Mouse (Mus musculus) heart, adult 2 months (tissue): ENCODE measurements at regions not wholly inside any gene's neighbourhood (a gene's known extent, or its start where the extent isn't known, plus 50 kb on each side); places are given as distances from the start of the nearest gene placed in this dataset.

Experiments used
- DNase-seq, 2 experiments: peaks; one replicate each; pipeline ENCODE4 v3.0.0; 2021
- H3K27ac ChIP-seq: fragments of 200-600 bp; 2 replicates; pipeline ENCODE4 v1.8.1; 2022
- H3K27me3 ChIP-seq: fragments of 200-500 bp; 2 replicates; pipeline ENCODE4 v1.6.1; 2012; ENCODE audit warnings: mild to moderate bottlenecking, low read length, inconsistent platforms, mixed read lengths; ENCODE audit not compliant: control insufficient read depth, insufficient read depth
- H3K36me3 ChIP-seq: fragments of 200-500 bp; 2 replicates; pipeline ENCODE4 v1.6.1; 2012; ENCODE audit warnings: low read length, inconsistent platforms; ENCODE audit not compliant: control insufficient read depth, insufficient read depth
- H3K4me1 ChIP-seq: fragments of 200-500 bp; 2 replicates; pipeline ENCODE4 v1.6.1; 2011; ENCODE audit warnings: low read length; ENCODE audit not compliant: control insufficient read depth, insufficient read depth
- H3K4me3 ChIP-seq: fragments of 200-600 bp; 2 replicates; pipeline ENCODE4 v1.8.1; 2022
- H3K79me2 ChIP-seq: fragments of 200-500 bp; replicated peaks from 2 replicates; pipeline ENCODE4 v1.6.1; 2012; ENCODE audit warnings: mild to moderate bottlenecking, inconsistent platforms, low read length, moderate library complexity, mixed read lengths; ENCODE audit not compliant: control insufficient read depth, insufficient read depth
- H3K9ac ChIP-seq: fragments of 200-500 bp; 2 replicates; pipeline ENCODE4 v1.6.1; 2012; ENCODE audit warnings: low read depth, mild to moderate bottlenecking, control low read depth, inconsistent platforms, low read length, mixed read lengths
- CTCF ChIP-seq: fragments of 200-600 bp; IDR thresholded peaks from 2 replicates; pipeline ENCODE4 v1.8.1; 2022; ENCODE audit warnings: antibody characterized with exemption, mild to moderate bottlenecking, moderate library complexity
- EP300 ChIP-seq: fragments of 200-500 bp; IDR thresholded peaks from 2 replicates; pipeline ENCODE4 v1.6.1; 2011; ENCODE audit warnings: low read depth, low read length, control low read depth; ENCODE audit not compliant: insufficient read depth
- POLR2A ChIP-seq: fragments of 200-500 bp; IDR thresholded peaks from 2 replicates; pipeline ENCODE4 v1.6.1; 2011; ENCODE audit warnings: mild to moderate bottlenecking, low read depth, low read length, control low read depth; ENCODE audit not compliant: insufficient read depth
- WGBS: fragments of 180-500 bp; shearing (Covaris S2); methylation state at CpG from one replicate; pipeline ENCODE4 v1.1.7; 2018; 5-methylcytosine and 5-hydroxymethylcytosine counted together
- intact Hi-C: fragments of 180-260 bp; cut with DNase I; formaldehyde crosslinking; loops from one replicate; pipeline ENCODE4 v1.15.1; 2025

DNA sequence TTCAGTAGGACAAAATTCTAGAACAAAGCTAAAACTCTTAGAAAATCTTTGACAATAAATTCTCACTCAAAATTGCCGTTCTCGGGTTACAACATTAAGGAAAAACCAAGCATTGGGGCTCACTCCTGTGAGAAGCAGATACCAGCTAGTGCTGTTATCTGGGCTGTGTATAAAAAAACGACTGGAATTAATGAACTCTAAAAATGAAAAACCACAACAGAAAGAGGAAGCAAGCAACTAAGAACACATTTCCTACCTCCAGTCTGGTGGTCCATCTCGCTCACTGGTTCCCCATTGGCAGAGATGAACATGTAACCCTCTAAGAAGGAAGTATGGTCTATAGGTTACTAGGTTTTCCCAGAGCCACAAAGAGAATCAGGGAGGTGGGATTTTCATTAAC lies 824.9 kb upstream of the 2610301B20Rik start:
- Histone ChIP-seq H3K4me1 (no peaks in the 10 kb centered on the region), H3K9ac (no peak overlapping the region), H3K27ac (no peak overlapping the region), H3K27me3 (no peaks in the 10 kb centered on the region), H3K79me2 (no peaks in the 10 kb centered on the region), H3K4me3 (no peak overlapping the region), H3K36me3 (no peaks in the 10 kb centered on the region)
- TF ChIP-seq CTCF (no peak), EP300 (no peak), POLR2A (no peak)
- intact Hi-C loops, result no loop called here
- DNase-seq, result no peak
- 54% methylated on average over 4 of the region's 4 CpGs for WGBS

DNA sequence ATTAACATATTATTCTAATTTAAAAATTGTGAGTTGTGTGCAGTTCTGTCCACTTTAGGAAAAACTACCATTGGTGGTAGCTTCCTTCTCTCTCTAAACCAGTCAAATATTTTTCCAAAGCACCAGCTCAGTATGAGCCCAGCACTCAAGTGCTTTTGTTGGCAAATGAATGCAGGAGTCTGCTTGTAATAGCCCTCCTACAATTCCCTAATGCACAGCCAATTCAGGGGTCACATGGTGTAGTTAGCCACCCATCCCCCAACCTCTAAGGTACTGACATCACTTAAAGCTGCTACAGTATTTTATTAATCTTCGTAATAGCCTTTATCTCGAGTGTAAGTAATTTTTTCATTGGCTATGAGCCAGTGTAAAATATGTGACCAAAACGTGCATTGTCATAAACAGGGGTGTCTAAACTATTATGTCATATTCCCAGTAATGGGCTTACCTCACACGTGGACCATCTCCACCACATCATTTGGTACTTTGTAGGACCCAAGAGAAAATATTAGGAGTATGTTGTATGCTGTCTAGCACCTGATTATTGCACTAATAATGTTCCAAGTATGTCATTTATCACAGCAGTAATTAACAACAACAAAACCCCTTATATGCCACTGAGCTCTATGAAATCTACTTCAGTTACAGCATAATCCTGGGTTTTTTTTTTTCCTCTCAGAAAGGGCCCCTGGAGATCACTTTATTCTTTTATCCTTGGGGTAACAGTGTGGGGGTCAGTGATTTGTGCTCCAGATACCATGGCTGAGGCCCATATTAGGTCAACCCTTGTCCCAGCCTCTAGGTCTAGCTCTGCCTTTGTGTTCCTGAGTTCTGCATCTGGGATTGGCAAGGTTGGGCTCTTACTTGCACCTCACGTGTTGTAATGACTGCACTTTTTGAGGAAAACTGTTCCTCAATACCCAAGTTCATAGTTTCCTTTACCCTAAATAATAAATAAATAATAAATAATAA lies 822.7 kb upstream of the 2610301B20Rik start:
- H3K27me3 ChIP-seq, result no peaks in the 10 kb centered on the region
- WGBS, result 50% methylated on average over 5 of the region's 5 CpGs
- no peaks in the 10 kb centered on the region for H3K36me3 ChIP-seq
- no peak overlapping the region for H3K27ac ChIP-seq
- intact Hi-C loops, result no loop called here
- no peak overlapping the region for H3K4me3 ChIP-seq
- DNase-seq, result no peak
- no peaks in the 10 kb centered on the region for H3K4me1 ChIP-seq
- no peak for TF ChIP-seq EP300
- TF ChIP-seq CTCF, result no peak
- no peak for TF ChIP-seq POLR2A
- no peak overlapping the region for H3K9ac ChIP-seq
- H3K79me2 ChIP-seq, result no peaks in the 10 kb centered on the region

DNA sequence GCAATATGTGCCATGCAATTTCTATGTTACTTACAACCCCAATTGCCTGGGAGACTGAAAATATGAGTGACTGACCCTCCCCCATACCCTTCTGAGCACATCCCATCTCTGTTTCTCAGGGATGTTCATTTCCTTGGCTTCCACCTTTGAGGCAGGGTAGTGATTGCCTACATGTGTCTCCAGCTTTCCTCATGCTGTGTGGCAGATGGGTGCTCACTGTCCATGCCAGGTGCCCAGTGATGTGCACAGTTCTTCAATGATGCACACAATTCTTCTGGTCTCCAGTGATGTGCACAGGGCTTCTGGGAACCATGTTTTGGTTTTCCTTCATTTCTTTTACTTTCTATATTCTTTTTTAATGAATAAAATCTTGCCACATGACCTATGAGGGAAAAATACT lies 821.4 kb upstream of the 2610301B20Rik start:
- Histone ChIP-seq H3K4me3 (no peak overlapping the region), H3K27me3 (no peaks in the 10 kb centered on the region), H3K36me3 (no peaks in the 10 kb centered on the region), H3K27ac (no peak overlapping the region), H3K79me2 (no peaks in the 10 kb centered on the region), H3K4me1 (no peaks in the 10 kb centered on the region), H3K9ac (no peak overlapping the region)
- no peak for TF ChIP-seq EP300
- TF ChIP-seq CTCF, result no peak
- TF ChIP-seq POLR2A, result no peak
- intact Hi-C loops, result no loop called here
- no peak for DNase-seq

DNA sequence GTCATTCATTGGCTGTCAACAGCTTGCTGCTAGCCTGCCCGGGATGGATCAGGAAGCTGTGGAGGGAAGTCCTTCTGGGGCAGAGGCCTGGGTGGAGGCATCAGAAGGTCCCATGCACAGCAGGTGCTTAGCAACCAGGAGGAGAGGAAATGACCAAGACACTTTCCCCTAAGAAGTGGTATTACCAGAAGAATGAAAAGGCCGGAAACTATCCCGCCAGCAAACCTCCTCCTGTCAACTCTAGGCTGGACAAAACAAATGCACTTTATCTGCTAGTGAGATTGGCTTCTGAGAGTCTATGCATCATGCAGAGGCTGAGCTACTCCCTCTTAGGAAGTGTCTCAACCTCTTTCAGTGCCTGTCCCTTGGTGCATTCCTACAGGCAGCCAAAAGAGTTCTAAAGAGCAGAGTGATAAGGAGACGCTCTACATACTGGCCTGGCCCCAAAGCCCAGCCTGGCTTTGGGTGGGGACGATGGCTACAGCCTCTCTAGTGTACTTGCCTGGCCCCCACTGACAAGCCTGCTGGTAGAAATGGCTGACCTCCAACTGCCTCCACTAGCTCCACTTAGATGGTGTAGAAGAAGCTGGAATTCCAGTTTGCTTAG lies 801.7 kb upstream of the 2610301B20Rik start:
- no peaks in the 10 kb centered on the region for H3K36me3 ChIP-seq
- H3K4me1 ChIP-seq, result peaks cover 4% of the 10 kb centered on the region
- DNase-seq, result peak; percentile 23 to 38
- TF ChIP-seq POLR2A, result no peak
- TF ChIP-seq EP300, result no peak
- TF ChIP-seq CTCF, result no peak
- intact Hi-C loops, result no loop called here
- no peaks in the 10 kb centered on the region for H3K79me2 ChIP-seq
- H3K4me3 ChIP-seq, result no peak overlapping the region
- H3K9ac ChIP-seq, result no peak overlapping the region
- WGBS, result 5% methylated on average over 5 of the region's 5 CpGs
- no peak overlapping the region for H3K27ac ChIP-seq
- no peaks in the 10 kb centered on the region for H3K27me3 ChIP-seq

DNA sequence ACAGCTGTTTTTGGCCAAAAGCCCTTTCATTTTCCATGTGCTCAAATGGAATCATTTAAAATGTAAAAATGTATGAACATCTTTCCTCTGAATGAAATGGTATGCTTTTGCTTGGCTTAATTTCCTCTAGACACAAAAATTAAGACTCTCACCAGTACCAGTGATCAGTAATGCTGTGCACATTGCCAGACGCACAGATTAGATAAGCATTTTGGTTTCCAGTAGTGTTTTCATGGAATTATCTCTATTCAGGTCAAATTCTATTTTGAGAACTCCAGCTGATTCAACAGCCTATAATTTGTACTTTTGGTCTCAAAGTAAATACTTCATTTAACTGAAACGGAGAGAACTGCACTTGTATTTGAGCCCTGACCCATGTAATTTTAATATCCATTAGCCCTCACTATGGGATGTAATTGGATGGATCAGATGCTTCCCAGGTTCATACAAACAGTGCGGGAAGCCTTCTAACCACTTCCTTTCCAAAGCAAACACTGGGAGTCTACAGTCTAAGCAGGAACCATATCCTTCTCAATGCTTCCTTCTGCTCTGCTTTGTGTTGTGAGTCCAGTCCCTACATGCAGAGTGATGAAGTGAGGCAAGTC lies 794.6 kb upstream of the 2610301B20Rik start:
- no peak for DNase-seq
- Histone ChIP-seq H3K27me3 (no peaks in the 10 kb centered on the region), H3K4me3 (no peak overlapping the region), H3K79me2 (no peaks in the 10 kb centered on the region), H3K9ac (no peak overlapping the region), H3K36me3 (no peaks in the 10 kb centered on the region), H3K27ac (no peak overlapping the region), H3K4me1 (no peaks in the 10 kb centered on the region; the same call in 1 of the 2 replicates)
- TF ChIP-seq CTCF (no peak), POLR2A (no peak), EP300 (no peak)
- WGBS, result 40% methylated on average over 3 of the region's 3 CpGs
- intact Hi-C loops, result no loop called here

DNA sequence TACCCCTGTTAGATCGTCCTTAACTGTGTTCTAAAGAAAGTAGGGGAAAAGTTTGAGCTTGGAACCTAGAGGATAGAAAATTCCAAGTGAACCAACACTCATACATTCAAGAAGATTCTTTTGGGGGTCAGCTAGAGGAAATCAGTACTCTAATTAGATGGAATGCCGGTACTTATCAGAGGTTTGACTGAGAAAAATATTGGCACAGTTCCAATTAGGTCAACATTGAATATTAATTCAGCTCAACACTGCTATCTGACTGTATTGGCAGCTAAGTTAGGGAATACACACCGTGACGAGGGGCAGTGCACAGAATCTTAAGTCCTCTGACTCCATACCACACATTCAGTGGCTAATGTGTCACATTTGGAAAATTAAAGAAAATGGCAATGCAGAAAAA lies 759.5 kb upstream of the 2610301B20Rik start:
- 35% methylated on average over 4 of the region's 4 CpGs for WGBS
- Histone ChIP-seq H3K27me3 (no peaks in the 10 kb centered on the region), H3K9ac (no peak overlapping the region), H3K79me2 (no peaks in the 10 kb centered on the region), H3K36me3 (no peaks in the 10 kb centered on the region), H3K4me1 (no peaks in the 10 kb centered on the region), H3K4me3 (no peak overlapping the region), H3K27ac (no peak overlapping the region)
- no peak for DNase-seq
- TF ChIP-seq EP300, result no peak
- no peak for TF ChIP-seq CTCF
- no peak for TF ChIP-seq POLR2A
- intact Hi-C loops, result no loop called here
